Mouse (Mus musculus): ENCODE measurements around the gene Ston2.
"Not testable (repeated sequence)": the region's sequence is repeated elsewhere in the genome, so short reads cannot be mapped to it uniquely, and the experiment has no call there.

Gene Ston2

GRCm38 (mm10) chr12:91789801-91790200, 1.6 kb upstream of the Ston2 start:
- DNase-seq (ENCODE audit: low spot score), result peak; percentile 79

- not testable (repeated sequence) for DNase-seq (ENCODE audit: low spot score)
These were observed 259 bp upstream of the Ston2 start for GRCm38 (mm10) chr12:91788446-91788845.

- DNase-seq (ENCODE audit: low spot score), result no peak
These were observed 1.8 kb downstream of the Ston2 start for GRCm38 (mm10) chr12:91786355-91786754.

- DNase-seq (ENCODE audit: low spot score), result no peak
These were observed 6.8 kb downstream of the Ston2 start for GRCm38 (mm10) chr12:91781432-91781831.

- DNase-seq (ENCODE audit: low spot score), result no peak
These were observed 7.7 kb downstream of the Ston2 start for GRCm38 (mm10) chr12:91780531-91780930.

GRCm38 (mm10) chr12:91779004-91779365, 9.2 kb downstream of the Ston2 start:
- no peak for DNase-seq (ENCODE audit: low spot score)

- no peak for DNase-seq (ENCODE audit: low spot score)
These were observed 9.8 kb downstream of the Ston2 start for GRCm38 (mm10) chr12:91778211-91779003.

- DNase-seq (ENCODE audit: low spot score), result no peak
These were observed 11.8 kb downstream of the Ston2 start for GRCm38 (mm10) chr12:91776342-91776741.

- no peak for DNase-seq (ENCODE audit: low spot score)
These were observed 13.3 kb downstream of the Ston2 start for GRCm38 (mm10) chr12:91774811-91775284.

- DNase-seq (ENCODE audit: low spot score), result no peak
These were observed 19.3 kb downstream of the Ston2 start for GRCm38 (mm10) chr12:91768871-91769270.

GRCm38 (mm10) chr12:91768176-91768575, 20.0 kb downstream of the Ston2 start:
- DNase-seq (ENCODE audit: low spot score), result no peak

GRCm38 (mm10) chr12:91766338-91767107, 21.7 kb downstream of the Ston2 start:
- DNase-seq (ENCODE audit: low spot score), result no peak

- no peak for DNase-seq (ENCODE audit: low spot score)
These were observed 22.7 kb downstream of the Ston2 start for GRCm38 (mm10) chr12:91765504-91765903.

- no peak for DNase-seq (ENCODE audit: low spot score)
These were observed 23.1 kb downstream of the Ston2 start for GRCm38 (mm10) chr12:91765054-91765453.

GRCm38 (mm10) chr12:91764471-91764870, 23.7 kb downstream of the Ston2 start:
- DNase-seq (ENCODE audit: low spot score), result no peak

GRCm38 (mm10) chr12:91759836-91760235, 28.4 kb downstream of the Ston2 start:
- DNase-seq (ENCODE audit: low spot score), result no peak

- DNase-seq (ENCODE audit: low spot score), result no peak
These were observed 30.2 kb downstream of the Ston2 start for GRCm38 (mm10) chr12:91757854-91758562.

- DNase-seq (ENCODE audit: low spot score), result no peak
These were observed 31.5 kb downstream of the Ston2 start for GRCm38 (mm10) chr12:91756562-91757166.

GRCm38 (mm10) chr12:91754606-91755005, 33.6 kb downstream of the Ston2 start:
- DNase-seq (ENCODE audit: low spot score), result no peak

GRCm38 (mm10) chr12:91752711-91753110, 35.5 kb downstream of the Ston2 start:
- DNase-seq (ENCODE audit: low spot score), result no peak

- no peak for DNase-seq (ENCODE audit: low spot score)
These were observed 36.1 kb downstream of the Ston2 start for GRCm38 (mm10) chr12:91751893-91752597.

Measured in layer of hippocampus, adult 9-10 months (tissue).